Mouse (Mus musculus) olfactory bulb, adult 2 months (tissue): Measurements from ENCODE around the gene Mdm4.

Source experiments
- CTCF ChIP-seq: fragments of 200-500 bp; IDR thresholded peaks from 2 replicates; pipeline ENCODE4 v1.5.1; 2012; ENCODE audit warnings: low read depth, mild to moderate bottlenecking, low read length, moderate library complexity; ENCODE audit not compliant: insufficient read depth
- POLR2A ChIP-seq: fragments of 200-500 bp; IDR thresholded peaks from 2 replicates; pipeline ENCODE4 v1.6.1; 2012; ENCODE audit warnings: mild to moderate bottlenecking, low read depth, low read length, moderate library complexity; ENCODE audit not compliant: insufficient read depth

DNA sequence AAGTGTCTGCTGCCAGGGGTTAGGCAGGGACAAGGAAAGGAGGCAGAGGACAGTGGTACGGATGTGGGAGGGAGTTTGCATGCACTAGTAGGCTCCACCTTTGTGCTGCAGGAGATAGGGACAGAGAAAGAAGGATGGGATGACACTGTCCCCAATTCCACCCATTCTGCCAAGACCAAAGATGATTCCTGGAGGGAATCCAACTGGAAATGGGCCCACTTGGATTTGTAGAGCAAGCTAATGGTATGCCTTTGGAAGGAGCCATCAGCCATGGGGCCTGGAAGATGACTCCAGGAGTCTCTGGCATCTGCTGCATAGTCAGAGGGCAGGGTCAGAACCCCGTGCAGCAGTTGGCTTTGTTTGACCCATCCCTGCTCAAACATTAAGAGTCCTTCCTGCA, 97.9 kb downstream of the Mdm4 start:
- TF ChIP-seq CTCF (no peak), POLR2A (no peak)
